Mouse (Mus musculus) heart, embryonic 16.5 days (tissue): ENCODE measurements around the gene Zbtb22. TPM values are rescaled to one million over a fixed set of nuclear protein-coding genes. Genes with fewer than 3 reads are reported as not detected.

Experiments
- ATAC-seq: fragments of 200-750 bp; cut with Nextera tagmentation; replicated peaks from 2 replicates; pipeline ENCODE4 v1.8.0; 2017; ENCODE audit warnings: moderate number of reproducible peaks; ENCODE audit not compliant: insufficient read depth, low FRiP score; ENCODE audit errors: extremely low read depth
- H3K27ac ChIP-seq: fragments of 300-500 bp; sonication (generic); 2 replicates; pipeline ENCODE4 v1.5.1; 2014; ENCODE audit warnings: mild to moderate bottlenecking, low read length, control low read depth, moderate library complexity
- H3K27me3 ChIP-seq: fragments of 300-500 bp; sonication (generic); 2 replicates; pipeline ENCODE4 v1.6.1; 2014; ENCODE audit warnings: low read length, mixed read lengths; ENCODE audit not compliant: control insufficient read depth, insufficient read depth
- H3K36me3 ChIP-seq: fragments of 300-500 bp; sonication (generic); 2 replicates; pipeline ENCODE4 v1.6.1; 2014; ENCODE audit not compliant: control insufficient read depth, insufficient read depth
- H3K4me1 ChIP-seq: fragments of 300-500 bp; sonication (generic); 2 replicates; pipeline ENCODE4 v1.6.1; 2014; ENCODE audit warnings: low read length, mixed read lengths; ENCODE audit not compliant: control insufficient read depth, insufficient read depth
- H3K4me2 ChIP-seq: fragments of 300-500 bp; sonication (generic); 2 replicates; pipeline ENCODE4 v1.6.1; 2014; ENCODE audit warnings: low read depth, mild to moderate bottlenecking, control low read depth, low read length
- H3K4me3 ChIP-seq: fragments of 300-500 bp; sonication (generic); 2 replicates; pipeline ENCODE4 v1.5.1; 2014; ENCODE audit warnings: mild to moderate bottlenecking, control low read depth, low read length
- H3K9ac ChIP-seq: fragments of 300-500 bp; sonication (generic); 2 replicates; pipeline ENCODE4 v1.6.1; 2014; ENCODE audit warnings: low read length, control low read depth
- H3K9me3 ChIP-seq: fragments of 300-500 bp; sonication (generic); replicated peaks from 2 replicates; pipeline ENCODE4 v1.6.1; 2016; ENCODE audit warnings: low read length; ENCODE audit not compliant: control insufficient read depth
- WGBS: fragments of 180-500 bp; shearing (Covaris S2); extraction: QIAGEN DNeasy Blood & Tissue Kit; methylation state at CpG from one replicate; pipeline ENCODE4 v1.1.7; 2014; 5-methylcytosine and 5-hydroxymethylcytosine counted together
- polyA plus RNA-seq: library from polyadenylated mRNA; unstranded; fragments of >200 nt; fragmentation: Nextera tagmentation; extraction: Ambion mirVana; gene quantifications from 2 replicates; pipeline ENCODE4 v1.2.1, GENCODE M21; 2015

Zbtb22 gene
- polyA plus RNA-seq, 1 experiment from 2014 or later, result 12.8 TPM

GRCm38 (mm10) chr17:33910346-33911051, 5.2 kb upstream of the Zbtb22 start:
- ATAC-seq, result no peak
- 47% methylated on average over 11 of the region's 11 CpGs for WGBS

GRCm38 (mm10) chr17:33911052-33911812, 4.5 kb upstream of the Zbtb22 start:
- no peaks in the 10 kb centered on the region for H3K9me3 ChIP-seq
- H3K27me3 ChIP-seq, result no peaks in the 10 kb centered on the region
- 87% methylated on average over 31 of the region's 31 CpGs for WGBS
- H3K4me1 ChIP-seq, result peaks cover 13% of the 10 kb centered on the region
- H3K9ac ChIP-seq, result no peak overlapping the region
- H3K36me3 ChIP-seq, result peaks cover 33% of the 10 kb centered on the region
- ATAC-seq, result no peak
- H3K27ac ChIP-seq, result no peak overlapping the region
- H3K4me3 ChIP-seq, result no peak overlapping the region
- H3K4me2 ChIP-seq, result no peak overlapping the region

More at GRCm38 (mm10) chr17:33910346-33911051, 5.2 kb upstream of the Zbtb22 start:
- H3K27ac ChIP-seq, result peak overlapping the region; percentile 89
- peak overlapping the region; percentile 77 for H3K4me3 ChIP-seq
- H3K4me2 ChIP-seq, result peak overlapping the region; percentile 77
- H3K9ac ChIP-seq, result peak overlapping the region; percentile 90
- no peaks in the 10 kb centered on the region for H3K27me3 ChIP-seq
- H3K9me3 ChIP-seq, result no peaks in the 10 kb centered on the region
- H3K4me1 ChIP-seq, result peaks cover 13% of the 10 kb centered on the region
- peaks cover 33% of the 10 kb centered on the region for H3K36me3 ChIP-seq

DNA sequence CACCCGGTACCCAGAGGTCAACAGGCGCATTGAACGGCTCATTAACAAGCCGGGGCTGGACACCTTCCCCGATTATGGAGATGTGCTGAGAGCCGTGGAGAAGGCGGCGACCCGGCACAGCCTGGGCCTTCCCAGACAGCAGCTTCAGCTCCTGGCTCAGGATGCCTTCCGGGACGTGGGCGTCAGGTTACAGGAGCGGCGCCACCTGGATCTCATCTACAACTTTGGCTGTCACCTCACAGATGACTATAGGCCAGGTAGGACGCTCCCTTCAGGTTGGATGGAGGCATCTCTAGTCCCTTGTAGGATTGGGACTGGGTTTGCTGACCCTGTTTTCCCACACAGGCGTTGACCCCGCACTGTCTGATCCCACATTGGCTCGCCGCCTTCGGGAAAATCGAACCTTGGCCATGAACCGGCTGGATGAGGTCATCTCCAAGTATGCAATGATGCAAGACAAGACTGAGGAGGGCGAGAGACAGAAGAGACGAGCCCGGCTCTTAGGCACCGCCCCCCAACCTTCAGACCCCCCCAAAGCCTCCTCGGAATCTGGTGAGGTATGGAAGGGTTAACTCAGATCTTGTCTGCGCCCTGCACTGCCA, 3.8 kb upstream of the Zbtb22 start:
- peaks cover 33% of the 10 kb centered on the region for H3K36me3 ChIP-seq
- no peaks in the 10 kb centered on the region for H3K27me3 ChIP-seq
- no peaks in the 10 kb centered on the region for H3K9me3 ChIP-seq
- peaks cover 18% of the 10 kb centered on the region for H3K4me1 ChIP-seq
- no peak for ATAC-seq
- H3K27ac ChIP-seq, result no peak overlapping the region
- no peak overlapping the region for H3K4me3 ChIP-seq
- WGBS, result 86% methylated on average over 28 of the region's 28 CpGs
- no peak overlapping the region for H3K9ac ChIP-seq
- H3K4me2 ChIP-seq, result no peak overlapping the region

DNA sequence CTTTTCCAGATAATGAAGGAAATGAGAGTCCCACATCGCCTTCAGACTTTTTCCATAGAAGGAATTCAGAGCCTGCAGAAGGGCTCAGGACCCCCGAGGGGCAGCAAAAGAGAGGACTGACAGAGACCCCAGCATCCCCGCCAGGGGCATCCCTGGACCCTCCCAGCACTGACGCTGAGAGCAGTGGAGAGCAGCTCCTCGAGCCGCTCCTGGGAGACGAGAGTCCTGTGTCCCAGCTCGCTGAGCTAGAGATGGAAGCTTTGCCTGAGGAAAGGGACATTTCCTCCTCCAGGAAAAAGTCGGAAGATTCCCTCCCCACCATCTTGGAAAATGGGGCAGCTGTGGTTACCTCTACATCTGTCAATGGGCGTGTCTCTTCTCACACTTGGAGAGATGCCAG, 2.4 kb upstream of the Zbtb22 start:
- ATAC-seq, result no peak
- Histone ChIP-seq H3K27ac (no peak overlapping the region), H3K36me3 (peaks cover 43% of the 10 kb centered on the region), H3K9ac (no peak overlapping the region), H3K4me1 (peaks cover 21% of the 10 kb centered on the region), H3K4me2 (no peak overlapping the region), H3K27me3 (no peaks in the 10 kb centered on the region), H3K4me3 (no peak overlapping the region), H3K9me3 (no peaks in the 10 kb centered on the region)
- WGBS, result 86% methylated on average over 10 of the region's 10 CpGs

DNA sequence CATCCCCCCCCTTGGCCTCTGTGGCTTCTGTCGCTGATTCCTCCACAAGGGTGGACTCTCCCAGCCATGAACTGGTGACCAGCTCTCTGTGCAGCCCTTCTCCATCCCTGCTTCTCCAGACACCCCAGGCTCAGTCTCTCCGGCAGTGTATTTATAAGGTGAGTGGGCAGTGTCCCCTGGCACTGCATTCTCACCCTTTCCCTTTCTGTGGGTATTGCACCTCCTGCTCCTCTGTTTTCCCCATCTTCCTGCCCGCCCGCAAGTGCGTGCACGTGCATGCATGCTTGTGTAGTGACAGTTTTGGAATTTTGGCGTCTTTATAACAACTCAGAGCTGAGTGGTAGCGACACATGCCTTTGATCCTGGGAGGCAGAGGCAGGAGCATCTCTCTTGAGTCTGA, 1.8 kb upstream of the Zbtb22 start:
- WGBS, result 95% methylated on average over 8 of the region's 8 CpGs
- Histone ChIP-seq H3K36me3 (peaks cover 43% of the 10 kb centered on the region), H3K4me3 (no peak overlapping the region), H3K9ac (no peak overlapping the region), H3K27me3 (no peaks in the 10 kb centered on the region), H3K4me2 (no peak overlapping the region), H3K4me1 (peaks cover 26% of the 10 kb centered on the region), H3K27ac (no peak overlapping the region), H3K9me3 (no peaks in the 10 kb centered on the region)
- ATAC-seq, result no peak

DNA sequence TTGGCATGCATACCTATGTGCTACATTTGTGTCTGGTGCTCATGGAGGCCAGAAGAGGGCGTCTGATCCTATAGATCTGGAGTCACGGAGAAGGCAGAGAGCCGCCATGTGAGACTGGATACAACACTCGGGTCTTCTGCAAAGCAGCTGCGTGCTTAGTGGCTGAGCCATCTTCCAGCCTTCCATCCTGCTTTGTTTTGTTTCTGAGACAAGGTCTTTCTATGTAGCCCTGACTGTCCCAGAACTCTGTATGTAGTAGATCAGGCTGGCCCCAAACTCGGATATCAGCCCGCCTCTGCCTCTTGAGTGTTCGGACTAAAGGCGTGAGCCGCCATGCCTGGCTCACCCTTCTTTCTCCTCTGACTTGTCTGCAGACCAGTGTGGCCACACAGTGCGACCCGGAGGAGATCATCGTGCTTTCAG, 724 bp upstream of the Zbtb22 start:
- H3K9ac ChIP-seq, result peak overlapping the region; percentile 52; the same call in 1 of the 2 replicates
- H3K4me3 ChIP-seq, result peak overlapping the region; percentile 74
- H3K4me2 ChIP-seq, result peak overlapping the region; percentile 66; the same call in 1 of the 2 replicates
- 71% methylated on average over 13 of the region's 13 CpGs for WGBS
- ATAC-seq, result no peak
- H3K9me3 ChIP-seq, result no peaks in the 10 kb centered on the region
- peaks cover 30% of the 10 kb centered on the region for H3K4me1 ChIP-seq
- H3K27ac ChIP-seq, result no peak overlapping the region
- H3K27me3 ChIP-seq, result no peaks in the 10 kb centered on the region
- peaks cover 43% of the 10 kb centered on the region for H3K36me3 ChIP-seq

GRCm38 (mm10) chr17:33916294-33916693, 590 bp downstream of the Zbtb22 start:
- WGBS, result under 1% methylated on average over 10 of the region's 20 CpGs
- H3K36me3 ChIP-seq, result peaks cover 39% of the 10 kb centered on the region

DNA sequence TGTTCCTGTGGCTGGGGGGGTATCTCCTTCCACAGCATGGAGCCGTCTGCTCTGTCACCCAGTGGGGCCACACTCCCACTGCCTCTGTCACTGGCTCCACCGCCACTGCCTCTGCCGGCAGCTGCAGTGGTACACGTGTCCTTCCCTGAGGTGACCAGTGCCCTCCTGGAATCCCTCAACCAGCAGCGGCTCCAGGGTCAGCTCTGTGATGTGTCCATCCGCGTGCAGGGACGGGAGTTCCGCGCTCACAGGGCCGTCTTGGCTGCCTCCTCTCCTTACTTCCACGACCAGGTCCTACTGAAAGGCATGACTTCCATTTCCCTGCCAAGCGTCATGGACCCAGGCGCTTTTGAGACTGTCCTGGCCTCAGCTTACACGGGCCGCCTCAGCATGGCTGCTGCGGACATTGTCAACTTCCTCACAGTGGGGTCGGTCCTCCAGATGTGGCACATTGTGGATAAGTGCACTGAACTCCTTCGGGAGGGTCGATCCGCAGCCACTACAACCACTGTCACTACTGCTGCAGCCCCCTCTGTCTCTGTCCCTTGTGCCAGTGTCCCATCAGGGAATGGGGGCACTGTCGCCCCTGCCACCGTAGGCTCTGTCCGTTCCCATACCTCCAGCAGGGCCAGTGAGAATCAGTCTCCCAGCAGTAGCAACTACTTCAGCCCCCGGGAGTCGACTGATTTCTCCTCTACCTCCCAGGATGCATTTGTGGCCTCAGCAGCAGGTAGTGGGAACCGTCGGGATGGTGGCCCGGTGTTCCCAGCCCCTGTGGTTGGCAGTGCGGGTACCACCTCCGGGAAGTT, 1.3 kb downstream of the Zbtb22 start:
- H3K9ac ChIP-seq, result peak overlapping the region; percentile 71
- H3K9me3 ChIP-seq, result no peaks in the 10 kb centered on the region
- H3K36me3 ChIP-seq, result peaks cover 31% of the 10 kb centered on the region
- ATAC-seq, result no peak
- H3K4me2 ChIP-seq, result peak overlapping the region; percentile 88
- H3K4me3 ChIP-seq, result peak overlapping the region; percentile 74
- no peaks in the 10 kb centered on the region for H3K27me3 ChIP-seq
- 65% methylated on average over 31 of the region's 31 CpGs for WGBS
- 0 out of 2 replicates have a peak overlapping the region, but pooled peaks have one; percentile 14 for H3K27ac ChIP-seq
- peaks cover 23% of the 10 kb centered on the region for H3K4me1 ChIP-seq

More at GRCm38 (mm10) chr17:33916294-33916693, 590 bp downstream of the Zbtb22 start:
- Histone ChIP-seq H3K9ac (peak overlapping the region; percentile 71), H3K4me1 (peaks cover 23% of the 10 kb centered on the region), H3K27me3 (no peaks in the 10 kb centered on the region), H3K4me2 (peak overlapping the region; percentile 88), H3K27ac (peak overlapping the region; percentile 82), H3K9me3 (no peaks in the 10 kb centered on the region), H3K4me3 (peak overlapping the region; percentile 74)
- ATAC-seq, result peak; percentile 2
